Comparison of ENCODE assay signal across 8 mouse cellular contexts in genomic region chr3:41741601-41742277, GRCm38 (mm10). TPM values are rescaled to one million over a fixed set of nuclear protein-coding genes. Genes with fewer than 3 reads are reported as not detected.
DNase-seq lines count a peak whose midpoint lies in the region; ATAC-seq and TF ChIP-seq lines count a peak whose summit lies in the region.

No protein-coding gene starts in this region.

- H3K4me1 ChIP-seq in heart, adult 2 months (ENCODE audit: control insufficient read depth, insufficient read depth, low read length): peaks cover 3% of the 10 kb centered on the region; the same call in 1 of the 2 replicates
- H3K4me1 ChIP-seq in ES-Bruce4 (ENCODE audit: control insufficient read depth, insufficient read depth, low read length): no peaks in the 10 kb centered on the region
- peaks cover 11% of the 10 kb centered on the region for H3K4me1 ChIP-seq in heart, embryonic 16.5 days (ENCODE audit: control insufficient read depth, insufficient read depth, low read length)

- H3K27me3 ChIP-seq in heart, adult 2 months (ENCODE audit: control insufficient read depth, insufficient read depth, low read length): no peaks in the 10 kb centered on the region
- H3K27me3 ChIP-seq in ES-Bruce4 (ENCODE audit: control insufficient read depth, insufficient read depth, low read length, poor library complexity, severe bottlenecking): no peaks in the 10 kb centered on the region
- H3K27me3 ChIP-seq in heart, embryonic 16.5 days (ENCODE audit: control insufficient read depth, insufficient read depth, low read length): no peaks in the 10 kb centered on the region

- WGBS in heart, adult 2 months: under 1% methylated on average over 39 of the region's 39 CpGs
- WGBS in heart, embryonic 16.5 days: under 1% methylated on average over 39 of the region's 39 CpGs

- H3K4me2 ChIP-seq in heart, embryonic 16.5 days (ENCODE audit: low read depth, low read length): peak overlapping the region; percentile 89

- H3K9me3 ChIP-seq in ES-Bruce4 (replicated peaks; ENCODE audit: control insufficient read depth, insufficient read depth, low read length, poor library complexity, severe bottlenecking): no peaks in the 10 kb centered on the region
- H3K9me3 ChIP-seq in heart, embryonic 16.5 days (replicated peaks; ENCODE audit: control insufficient read depth, low read length): no peaks in the 10 kb centered on the region

- H3K79me2 ChIP-seq in heart, adult 2 months (replicated peaks; ENCODE audit: control insufficient read depth, insufficient read depth, low read length): no peaks in the 10 kb centered on the region; the same call in 1 of the 2 replicates

- peak overlapping the region; percentile 70 for H3K9ac ChIP-seq in heart, adult 2 months (ENCODE audit: low read depth, low read length)
- peak overlapping the region; percentile 82 for H3K9ac ChIP-seq in ES-Bruce4 (ENCODE audit: low read depth, poor library complexity, severe bottlenecking)
- peak overlapping the region; percentile 89 for H3K9ac ChIP-seq in heart, embryonic 16.5 days (ENCODE audit: low read length)

- DNase-seq in heart, adult 2 months: peak in 1 of 2 experiments; percentile 20
- no peak for DNase-seq in heart, postnatal 25 days (ENCODE audit: low spot score)
- DNase-seq in embryo, embryonic 10 days (ENCODE audit: low spot score): peak; percentile 38
- peak; percentile 14 to 18 for DNase-seq in layer of hippocampus, adult 8-10 months (ENCODE audit: low spot score in 2 of 2)
- DNase-seq in lung, postnatal 36 days: peak; percentile 2

- no peak for TF ChIP-seq EP300 in heart, adult 2 months (IDR thresholded peaks at IDR 0.05; ENCODE audit: insufficient read depth, low read depth, low read length)
- TF ChIP-seq EP300 in ES-Bruce4 (IDR thresholded peaks at IDR 0.05; ENCODE audit: insufficient read depth, low read depth, low read length): no peak

- intact Hi-C loops in heart, adult 2 months (cut with DNase I): loop anchor here (5.0 to 10.0 kb wide), 4 partner anchors 137 to 659 kb away; partner anchors contain the start of gene Pgrmc2
- intact Hi-C loops in heart, postnatal 25 days (cut with DNase I): loop anchor here (5.0 to 10.0 kb wide), 2 partner anchors 659 to 787 kb away; partner anchors contain the start of gene Pgrmc2

- peak overlapping the region; percentile 75 for H3K4me3 ChIP-seq in heart, adult 2 months
- H3K4me3 ChIP-seq in ES-Bruce4 (ENCODE audit: low read depth, low read length): peak overlapping the region; percentile 80
- H3K4me3 ChIP-seq in heart, embryonic 16.5 days (ENCODE audit: low read length): peak overlapping the region; percentile 89

- peaks cover 5% of the 10 kb centered on the region; the same call in 1 of the 2 replicates for H3K36me3 ChIP-seq in heart, adult 2 months (ENCODE audit: control insufficient read depth, insufficient read depth, low read length)
- H3K36me3 ChIP-seq in ES-Bruce4 (ENCODE audit: control insufficient read depth, insufficient read depth, low read length, poor library complexity, severe bottlenecking): no peaks in the 10 kb centered on the region
- H3K36me3 ChIP-seq in heart, embryonic 16.5 days (ENCODE audit: control insufficient read depth, insufficient read depth): no peaks in the 10 kb centered on the region

- no peak for TF ChIP-seq POLR2A in heart, adult 2 months (IDR thresholded peaks at IDR 0.05; ENCODE audit: insufficient read depth, low read depth, low read length)
- TF ChIP-seq POLR2A in ES-Bruce4 (IDR thresholded peaks at IDR 0.05; ENCODE audit: insufficient read depth, low read length): no peak

- no peak for ATAC-seq in heart, embryonic 16.5 days (replicated peaks; ENCODE audit: extremely low read depth, insufficient read depth, low FRiP score)
- no peak for ATAC-seq in erythroid progenitor cell, adult 5-6 weeks (replicated peaks; ENCODE audit: low FRiP score, poor library complexity, severe bottlenecking)

- no peak for TF ChIP-seq CTCF in heart, adult 2 months (IDR thresholded peaks at IDR 0.05)
- no peak for TF ChIP-seq CTCF in ES-Bruce4 (IDR thresholded peaks at IDR 0.05; ENCODE audit: low read depth, low read length)

- peak overlapping the region; percentile 85 for H3K27ac ChIP-seq in heart, adult 2 months
- H3K27ac ChIP-seq in ES-Bruce4 (ENCODE audit: insufficient read depth, low read length): no peak overlapping the region
- peak overlapping the region; percentile 95 for H3K27ac ChIP-seq in heart, embryonic 16.5 days (ENCODE audit: low read length)

RNA-seq across cellular contexts. Expression of gene Sclt1, which starts 0.6 kb away (rescaled TPM):
- total RNA-seq in heart, adult 2 months (2021): 1 to 10 TPM; 5.2 to 7.1 TPM
- polyA plus RNA-seq in heart, adult 2 months (2012; rRNA removed): 3.0 and 3.3 TPM in 2 replicates
- 1 to 10 TPM; 6.1 to 6.2 TPM for total RNA-seq in heart, postnatal 25 days (2021)
- polyA plus RNA-seq in ES-Bruce4 (2011; ENCODE audit: insufficient read depth, insufficient read length, low read depth, missing spikeins): 16.4 and 21.4 TPM in 2 replicates
- polyA plus RNA-seq in heart, embryonic 16.5 days (2015; fragmentation: Nextera tagmentation; extraction: Ambion mirVana): 9.4 and 10.1 TPM in 2 replicates
- total RNA-seq in layer of hippocampus, adult 8-10 months (2022): 10 to 100 TPM; 15.2 to 20.5 (median 16.8) TPM
- total RNA-seq in erythroid progenitor cell, adult 5-6 weeks (2015; ENCODE audit: low replicate concordance): 28.8 and 35.2 TPM in 2 replicates
- 24.2 and 32.7 TPM in 2 replicates for total RNA-seq in erythroid progenitor cell, adult 5-6 weeks (2017; ENCODE audit: low replicate concordance)

RNA-seq across cellular contexts. Expression of gene D3Ertd751e, which starts 0.7 kb away (rescaled TPM):
- 10 to 100 TPM; 10.2 to 11.9 TPM for total RNA-seq in heart, adult 2 months (2021)
- 3.1 and 6.9 TPM in 2 replicates for polyA plus RNA-seq in heart, adult 2 months (2012; rRNA removed)
- 1 to 10 TPM; 8.6 to 9.6 TPM for total RNA-seq in heart, postnatal 25 days (2021)
- polyA plus RNA-seq in ES-Bruce4 (2011; ENCODE audit: insufficient read depth, insufficient read length, low read depth, missing spikeins): 5.2 TPM in 2 replicates
- polyA plus RNA-seq in heart, embryonic 16.5 days (2015; fragmentation: Nextera tagmentation; extraction: Ambion mirVana): 13.5 and 13.8 TPM in 2 replicates
- total RNA-seq in layer of hippocampus, adult 8-10 months (2022): 10 to 100 TPM in 3 of 4 experiments, 1 to 10 TPM in 1; 9.7 to 14.2 (median 11.9) TPM
- 2.5 and 2.9 TPM in 2 replicates for total RNA-seq in erythroid progenitor cell, adult 5-6 weeks (2015; ENCODE audit: low replicate concordance)
- total RNA-seq in erythroid progenitor cell, adult 5-6 weeks (2017; ENCODE audit: low replicate concordance): 0.83 and 5.1 TPM in 2 replicates
